Mouse (Mus musculus): ENCODE measurements around the gene Rassf3.

- TF ChIP-seq CTCF (IDR thresholded peaks at IDR 0.05; ENCODE audit: low read depth), result no peak
- no peak for TF ChIP-seq EP300 (IDR thresholded peaks at IDR 0.05; ENCODE audit: low read depth)
Observed at GRCm38 (mm10) chr10:121475101-121475671, 961 bp downstream of the Rassf3 start.
